Mouse (Mus musculus): Measurements from ENCODE around the gene Hist1h3f.
"Not testable (repeated sequence)": the region's sequence is repeated elsewhere in the genome, so short reads cannot be mapped to it uniquely, and the experiment has no call there.

Gene Hist1h3f

DNA sequence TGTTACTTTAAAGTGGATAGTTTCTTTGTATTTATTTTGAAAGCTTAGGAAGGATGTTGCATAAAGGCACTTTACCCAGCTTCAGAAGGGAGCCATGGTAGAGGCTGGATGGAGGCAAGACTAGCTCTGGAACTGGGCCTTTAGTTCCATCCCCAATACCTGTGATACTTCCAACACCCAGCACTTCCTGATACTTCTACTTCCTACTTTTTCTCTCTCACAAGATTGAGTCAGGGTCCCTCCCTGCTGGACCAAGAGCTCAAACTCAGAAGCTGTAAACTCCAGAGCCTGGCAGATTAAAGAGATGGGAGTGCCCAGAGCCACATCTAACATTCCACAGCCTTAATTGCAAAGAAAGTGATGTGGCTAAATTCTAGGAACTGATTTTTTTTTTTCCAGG is 40.5 kb downstream of the Hist1h3f start:
- peak in 1 of 2 experiments; percentile 14 for DNase-seq

GRCm38 (mm10) chr13:23585029-23585441 is 41.2 kb downstream of the Hist1h3f start:
- DNase-seq: peak; percentile 53 to 74

DNA sequence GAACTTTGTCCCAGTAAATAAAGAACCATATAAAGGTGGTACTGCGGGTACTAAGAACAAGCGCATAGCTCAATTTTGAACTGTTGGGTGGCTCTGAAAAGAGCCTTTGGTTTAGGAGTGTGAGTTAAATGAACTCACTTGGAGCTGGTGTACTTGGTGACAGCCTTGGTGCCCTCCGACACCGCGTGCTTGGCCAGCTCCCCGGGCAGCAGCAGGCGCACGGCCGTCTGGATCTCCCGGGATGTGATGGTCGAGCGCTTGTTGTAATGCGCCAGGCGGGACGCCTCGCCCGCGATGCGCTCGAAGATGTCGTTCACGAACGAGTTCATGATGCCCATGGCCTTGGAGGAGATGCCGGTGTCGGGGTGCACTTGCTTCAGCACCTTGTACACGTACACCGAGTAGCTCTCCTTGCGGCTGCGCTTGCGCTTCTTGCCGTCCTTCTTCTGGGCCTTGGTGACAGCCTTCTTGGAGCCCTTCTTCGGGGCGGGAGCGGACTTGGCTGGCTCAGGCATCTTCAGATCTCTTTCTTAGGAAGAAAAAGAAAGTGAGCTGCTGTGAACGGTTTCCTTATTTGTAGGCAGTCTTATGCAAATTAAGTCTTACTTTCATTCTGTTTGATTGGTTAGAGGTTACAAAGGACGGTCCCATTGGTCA is 41.7 kb downstream of the Hist1h3f start:
- DNase-seq: peak; percentile 49 to 51

DNA sequence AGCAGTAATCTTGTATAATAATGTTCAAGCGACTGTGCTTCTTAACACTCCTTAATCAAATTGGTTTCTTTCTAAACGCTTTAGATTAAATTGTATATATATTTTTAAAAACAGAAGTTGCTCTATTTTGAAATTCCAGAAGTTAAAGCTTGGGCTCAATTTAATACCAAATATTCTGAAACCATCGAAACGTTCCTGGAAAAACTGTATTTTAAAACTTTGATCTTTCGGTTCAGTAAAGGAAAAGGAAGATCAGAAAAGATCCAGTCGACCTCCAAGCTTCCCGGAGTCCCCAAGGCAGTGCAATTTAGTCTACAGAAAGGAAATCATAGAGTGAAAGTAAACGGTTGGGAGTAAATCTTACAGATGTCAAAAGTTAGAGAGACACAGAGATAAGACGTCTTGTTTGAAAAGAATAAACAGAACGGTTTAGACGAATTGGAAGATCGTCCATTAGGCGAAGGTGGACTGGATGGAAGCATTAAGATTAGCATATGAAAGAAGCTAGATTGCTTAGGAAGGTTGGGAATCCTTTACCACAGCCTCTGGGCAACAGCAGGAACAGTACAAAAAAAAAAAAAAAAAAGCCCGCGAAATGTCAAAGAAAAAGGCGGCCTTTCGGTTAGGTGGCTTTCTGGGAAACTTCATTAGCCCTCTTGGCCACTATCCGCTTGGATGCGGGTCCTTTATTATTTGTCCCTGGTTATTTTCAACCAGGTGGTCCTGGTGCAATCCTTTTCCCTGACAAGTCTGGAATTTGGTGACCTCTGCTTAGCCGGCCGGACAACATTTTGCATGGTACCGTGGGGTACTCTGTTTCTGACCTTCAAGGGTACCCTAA is 42.5 kb downstream of the Hist1h3f start:
- DNase-seq: no peak

- no peak for DNase-seq
Observed at GRCm38 (mm10) chr13:23586940-23587225, 43.0 kb downstream of the Hist1h3f start.

GRCm38 (mm10) chr13:23591206-23591605 is 47.4 kb downstream of the Hist1h3f start:
- no peak for DNase-seq

- not testable (repeated sequence) for DNase-seq
Observed at GRCm38 (mm10) chr13:23591886-23592285, 48.0 kb downstream of the Hist1h3f start.

- DNase-seq: no peak
Observed at GRCm38 (mm10) chr13:23592614-23593013, 48.8 kb downstream of the Hist1h3f start.

DNA sequence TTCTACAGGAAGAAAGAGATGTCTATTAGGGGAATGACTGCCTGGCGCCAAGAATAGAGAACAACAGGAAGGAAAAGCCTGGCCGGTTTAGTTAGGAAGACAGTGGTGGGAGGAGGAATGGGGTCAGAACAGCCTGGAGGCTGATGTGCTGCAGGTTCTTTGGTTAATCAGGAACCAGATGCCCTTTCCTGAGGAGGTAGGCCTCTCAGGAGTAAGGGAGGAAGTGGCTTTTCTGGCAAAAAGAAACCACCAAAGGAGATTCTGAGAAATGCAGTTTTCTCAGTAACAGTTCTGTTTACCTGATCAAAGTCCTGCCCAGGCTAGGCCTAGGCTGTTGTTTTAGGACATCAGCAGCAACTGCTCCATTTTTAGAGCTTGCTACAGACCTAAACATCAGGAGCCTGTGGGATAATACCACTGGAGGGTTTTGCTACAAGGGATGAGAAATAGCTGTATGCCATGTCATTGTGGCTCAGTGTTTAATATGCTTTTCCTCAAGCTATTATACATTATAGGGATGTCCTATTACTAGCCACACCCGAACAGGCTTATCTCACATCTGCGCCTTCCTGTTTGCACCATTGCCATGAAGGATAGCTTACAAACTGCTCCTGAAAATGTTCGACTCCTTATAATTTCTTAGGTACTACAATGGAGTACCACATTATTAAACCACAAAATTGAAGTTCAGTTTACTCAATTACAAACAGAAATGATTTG is 49.4 kb downstream of the Hist1h3f start:
- DNase-seq: no peak

Measured in spleen, adult 18-20 months (tissue).